In the genomic region with DNA sequence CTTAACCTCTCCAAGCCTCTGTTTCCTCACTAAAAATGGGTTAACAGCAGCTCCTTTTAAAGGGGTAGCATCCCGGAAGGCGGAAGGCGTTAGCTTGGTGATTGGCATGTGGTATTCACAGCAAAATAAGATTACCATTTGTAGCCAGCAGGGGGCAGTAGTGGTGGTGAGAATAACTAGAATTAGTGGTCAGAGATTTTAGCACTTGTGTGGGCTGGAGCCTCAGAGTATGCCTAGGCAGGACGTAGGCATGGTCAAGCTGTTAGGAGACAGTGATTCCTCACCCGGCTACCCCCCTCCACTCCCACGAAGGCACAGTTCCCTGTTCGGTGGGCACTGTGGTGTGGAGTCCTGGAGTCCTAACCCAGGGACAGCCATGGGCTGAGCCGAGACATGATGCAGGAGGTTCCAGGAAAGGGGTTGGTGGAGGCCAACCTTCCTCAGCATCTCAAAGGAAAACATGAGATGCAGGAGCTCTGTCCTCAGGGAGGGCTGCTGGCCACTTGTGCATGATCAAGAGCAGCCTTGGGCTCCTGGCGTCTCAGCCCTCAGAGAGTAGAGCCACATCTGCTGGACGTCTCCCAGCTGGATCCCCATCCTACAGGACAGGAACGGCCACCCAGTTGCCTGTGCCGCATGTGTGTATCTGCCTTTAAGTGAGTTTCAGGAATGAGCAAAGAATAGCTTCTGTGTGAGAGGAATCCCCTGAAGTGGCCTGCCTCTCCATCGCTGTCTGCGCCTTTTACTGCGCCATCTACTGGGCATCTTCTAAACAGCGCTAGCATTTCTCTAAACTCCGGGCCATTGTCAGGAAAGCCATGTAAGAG, we compare ENCODE assay signal across 8 mouse cellular contexts. TPM values are rescaled to one million over a fixed set of nuclear protein-coding genes. Genes with fewer than 3 reads are reported as not detected.
DNase-seq lines count a peak whose midpoint lies in the region; ATAC-seq and TF ChIP-seq lines count a peak whose summit lies in the region.

No protein-coding gene starts in this region.

- peak; percentile 82 for TF ChIP-seq CTCF in E14TG2a.4 (conservative IDR thresholded peaks at IDR 0.05; ENCODE audit: low read length)
- TF ChIP-seq CTCF in liver, adult 2 months (IDR thresholded peaks at IDR 0.05; ENCODE audit: low read depth, low read length) = peak; percentile 73

- peak overlapping the region; percentile 57 for H3K27ac ChIP-seq in heart, embryonic 13.5 days (replicated peaks)
- no peak overlapping the region for H3K27ac ChIP-seq in kidney, embryonic 16.5 days (ENCODE audit: low read length)
- H3K27ac ChIP-seq in liver, adult 2 months (replicated peaks; ENCODE audit: insufficient read depth, low read depth, low read length) = no peak overlapping the region
- no peak overlapping the region for H3K27ac ChIP-seq in stomach, embryonic 14.5 days (ENCODE audit: low read length)

- H3K36me3 ChIP-seq in E14TG2a.4 (ENCODE audit: insufficient read depth, low read length) = peaks cover 70% of the 10 kb centered on the region
- H3K36me3 ChIP-seq in heart, embryonic 13.5 days = peaks cover 80% of the 10 kb centered on the region
- peaks cover 40% of the 10 kb centered on the region for H3K36me3 ChIP-seq in kidney, embryonic 16.5 days (ENCODE audit: insufficient read depth, low read length)
- peaks cover 20% of the 10 kb centered on the region; the same call in 1 of the 2 replicates for H3K36me3 ChIP-seq in liver, adult 2 months (ENCODE audit: control insufficient read depth, insufficient read depth, low read length)
- H3K36me3 ChIP-seq in stomach, embryonic 14.5 days (ENCODE audit: control insufficient read depth, insufficient read depth, low read length) = peaks cover 19% of the 10 kb centered on the region; the same call in 1 of the 2 replicates

- no peaks in the 10 kb centered on the region for H3K27me3 ChIP-seq in E14TG2a.4 (ENCODE audit: insufficient read depth, low read length)
- no peaks in the 10 kb centered on the region for H3K27me3 ChIP-seq in heart, embryonic 13.5 days (replicated peaks)
- H3K27me3 ChIP-seq in kidney, embryonic 16.5 days (ENCODE audit: insufficient read depth, low read length) = no peaks in the 10 kb centered on the region
- H3K27me3 ChIP-seq in liver, adult 2 months (ENCODE audit: control insufficient read depth, insufficient read depth, low read length) = no peaks in the 10 kb centered on the region
- H3K27me3 ChIP-seq in stomach, embryonic 14.5 days (ENCODE audit: control insufficient read depth, insufficient read depth, low read length) = no peaks in the 10 kb centered on the region

- H3K9me3 ChIP-seq in E14TG2a.4 (ENCODE audit: low read length) = no peaks in the 10 kb centered on the region
- H3K9me3 ChIP-seq in heart, embryonic 13.5 days = no peaks in the 10 kb centered on the region
- no peaks in the 10 kb centered on the region for H3K9me3 ChIP-seq in kidney, embryonic 16.5 days (ENCODE audit: low read length)
- no peaks in the 10 kb centered on the region for H3K9me3 ChIP-seq in stomach, embryonic 14.5 days (ENCODE audit: control insufficient read depth, low read depth, low read length)

- TF ChIP-seq POLR2A in liver, adult 2 months (IDR thresholded peaks at IDR 0.05; ENCODE audit: extremely low read depth, insufficient read depth, low read length) = no peak

- H3K9ac ChIP-seq in heart, embryonic 13.5 days = peak overlapping the region; percentile 42; the same call in 1 of the 2 replicates
- no peak overlapping the region for H3K9ac ChIP-seq in kidney, embryonic 16.5 days (replicated peaks; ENCODE audit: low read length)
- no peak overlapping the region for H3K9ac ChIP-seq in liver, adult 2 months (ENCODE audit: low read depth, low read length)
- H3K9ac ChIP-seq in stomach, embryonic 14.5 days (replicated peaks; ENCODE audit: low read depth, low read length) = no peak overlapping the region

- H3K4me2 ChIP-seq in heart, embryonic 13.5 days = no peak overlapping the region
- H3K4me2 ChIP-seq in kidney, embryonic 16.5 days (replicated peaks; ENCODE audit: low read depth, low read length) = no peak overlapping the region
- no peak overlapping the region for H3K4me2 ChIP-seq in stomach, embryonic 14.5 days (replicated peaks; ENCODE audit: low read depth, low read length)

- peak overlapping the region; percentile 49; the same call in 1 of the 2 replicates for H3K4me3 ChIP-seq in E14TG2a.4 (replicated peaks; ENCODE audit: low read length)
- H3K4me3 ChIP-seq in heart, embryonic 13.5 days = no peak overlapping the region
- H3K4me3 ChIP-seq in kidney, embryonic 16.5 days (ENCODE audit: low read length) = no peak overlapping the region
- no peak overlapping the region for H3K4me3 ChIP-seq in liver, adult 2 months (ENCODE audit: insufficient read depth, low read depth, low read length)
- no peak overlapping the region for H3K4me3 ChIP-seq in stomach, embryonic 14.5 days (ENCODE audit: low read depth, low read length)

- H3K4me1 ChIP-seq in E14TG2a.4 (replicated peaks; ENCODE audit: low read depth, low read length) = peaks cover 38% of the 10 kb centered on the region
- H3K4me1 ChIP-seq in heart, embryonic 13.5 days = peaks cover 13% of the 10 kb centered on the region
- H3K4me1 ChIP-seq in kidney, embryonic 16.5 days (ENCODE audit: insufficient read depth, low read length) = no peaks in the 10 kb centered on the region; the same call in 1 of the 2 replicates
- H3K4me1 ChIP-seq in liver, adult 2 months (ENCODE audit: control insufficient read depth, insufficient read depth, low read length) = no peaks in the 10 kb centered on the region
- no peaks in the 10 kb centered on the region; the same call in 1 of the 2 replicates for H3K4me1 ChIP-seq in stomach, embryonic 14.5 days (ENCODE audit: control insufficient read depth, insufficient read depth, low read length)

- WGBS in heart, embryonic 13.5 days = 25% methylated on average over 17 of the region's 17 CpGs
- WGBS in kidney, embryonic 16.5 days = 39% methylated on average over 17 of the region's 17 CpGs
- 58% methylated on average over 17 of the region's 17 CpGs for WGBS in liver, adult 2 months
- 34% methylated on average over 17 of the region's 17 CpGs for WGBS in stomach, embryonic 14.5 days

- DNase-seq in brain, embryonic 18.5 days (ENCODE audit: low read depth, low spot score) = peak; percentile 55
- peak; percentile 23 for DNase-seq in liver, adult 2 months (ENCODE audit: extremely low read depth, low read depth, low spot score)
- peak; percentile 51 to 54 for DNase-seq in natural killer cell, adult 2 months (ENCODE audit: low spot score in 2 of 2)

- ATAC-seq in erythroblast, adult 5-6 weeks (replicated peaks; ENCODE audit: low FRiP score, poor library complexity, severe bottlenecking) = peak; percentile 61
- ATAC-seq in heart, embryonic 13.5 days (ENCODE audit: extremely low read depth, insufficient number of reproducible peaks, low FRiP score, low TSS enrichment) = 0 out of 2 replicates have a peak, but pooled peaks have one; percentile 23
- peak; percentile 60 for ATAC-seq in kidney, embryonic 16.5 days (ENCODE audit: low FRiP score, low TSS enrichment)
- peak; percentile 39; the same call in 1 of the 2 replicates for ATAC-seq in stomach, embryonic 14.5 days (ENCODE audit: insufficient number of reproducible peaks, insufficient read depth, low FRiP score, low read depth)

- H3K79me2 ChIP-seq in liver, adult 2 months (ENCODE audit: control insufficient read depth, insufficient read depth, low read length) = no peaks in the 10 kb centered on the region

RNA-seq across cellular contexts. Expression of gene Btbd16, which starts 11.6 kb away (rescaled TPM):
- total RNA-seq in erythroblast, adult 5-6 weeks (2015; ENCODE audit: low replicate concordance) = not detected in 2 replicates
- not detected in 2 replicates for total RNA-seq in erythroblast, adult 5-6 weeks (2017; ENCODE audit: low replicate concordance)
- polyA plus RNA-seq in heart, embryonic 13.5 days (2015; fragmentation: Nextera tagmentation; extraction: Ambion mirVana) = 0.13 TPM in 1 of 2 replicates, not detected in the other
- polyA plus RNA-seq in kidney, embryonic 16.5 days (2015; fragmentation: Nextera tagmentation; extraction: Ambion mirVana) = 0.17 TPM in 1 of 2 replicates, not detected in the other
- total RNA-seq in liver, adult 2 months (2014; rRNA removed) = not detected in 2 replicates
- polyA plus RNA-seq in liver, adult 2 months (2012; rRNA removed) = 0.06 TPM in 1 of 2 replicates, not detected in the other
- 0.23 TPM in 1 of 2 replicates, not detected in the other for polyA plus RNA-seq in stomach, embryonic 14.5 days (2014; fragmentation: Nextera tagmentation; extraction: Ambion mirVana)
